Mouse (Mus musculus): ENCODE data around the gene Eml4.

DNA sequence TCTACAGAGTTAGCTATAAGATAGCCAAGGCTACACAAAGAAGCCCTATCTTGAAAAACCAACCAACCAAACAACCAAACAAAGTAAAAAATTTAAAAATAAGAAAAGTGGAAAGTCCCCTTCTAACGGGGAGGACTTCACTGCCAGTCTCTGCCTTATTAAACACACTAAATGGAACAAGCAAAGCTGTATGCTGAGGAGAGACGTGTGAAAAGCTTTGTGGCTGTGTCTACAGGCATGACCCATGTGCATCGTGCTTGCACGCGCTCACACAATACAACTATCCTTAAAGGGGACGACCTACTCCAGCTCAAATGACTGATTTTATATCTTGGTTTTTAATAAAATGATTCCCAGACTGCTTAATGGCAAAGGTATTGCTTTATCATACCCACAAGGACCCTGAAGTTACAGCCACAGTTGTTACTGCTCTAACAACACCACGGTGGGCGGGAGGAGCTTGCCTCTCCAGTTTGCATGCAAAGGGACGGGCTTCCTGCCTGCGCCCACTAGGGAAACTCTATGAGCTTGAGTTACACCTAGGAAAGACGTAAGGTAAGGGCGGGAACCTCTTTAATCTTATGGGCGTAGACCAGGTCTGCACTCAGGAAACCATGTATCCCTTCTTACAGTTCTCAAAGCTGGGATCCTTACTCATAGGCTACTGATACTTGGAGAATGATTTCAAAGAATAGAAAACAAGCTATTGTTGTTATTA, 11.2 kb upstream of the Eml4 start:
- TF ChIP-seq CTCF (IDR thresholded peaks at IDR 0.05) = no peak
- TF ChIP-seq POLR2A (IDR thresholded peaks at IDR 0.05; ENCODE audit: insufficient read depth, low read depth, low read length) = no peak
